Mouse (Mus musculus): ENCODE measurements around the gene Slc25a22. TPM values are rescaled to one million over a fixed set of nuclear protein-coding genes. Genes with fewer than 3 reads are reported as not detected.
A peak's percentile ranks its signal among the peaks of the same experiment; 100 is the strongest.

Slc25a22 gene
- polyA plus RNA-seq (2015; fragmentation: Nextera tagmentation; extraction: Ambion mirVana): 71.3 and 72.1 TPM in 2 replicates

GRCm38 (mm10) chr7:141437178-141438120, at the start of gene Slc25a22:
Gene Slc25a22 (minus strand): TSS chr7:141437892.
- H3K27me3 ChIP-seq: no peaks in the 10 kb centered on the region
- peak within 1 kb of the TSS; percentile 93 for H3K4me2 ChIP-seq (replicated peaks)
- peaks cover 25% of the 10 kb centered on the region for H3K36me3 ChIP-seq
- peak within 1 kb of the TSS; percentile 87 for H3K9ac ChIP-seq (replicated peaks)
- H3K4me1 ChIP-seq (replicated peaks): peaks cover 64% of the 10 kb centered on the region
- peak within 1 kb of the TSS; percentile 62 for H3K4me3 ChIP-seq (replicated peaks)
- WGBS: 5% methylated on average over 53 of the region's 53 CpGs
- peak within 1 kb of the TSS; percentile 76 for H3K27ac ChIP-seq
- ATAC-seq: peak; percentile 75
- H3K9me3 ChIP-seq: no peaks in the 10 kb centered on the region

- Histone ChIP-seq H3K27ac (no peak overlapping the region), H3K9ac (replicated peaks) (no peak overlapping the region), H3K4me2 (replicated peaks) (no peak overlapping the region), H3K4me3 (replicated peaks) (no peak overlapping the region), H3K36me3 (peaks cover 11% of the 10 kb centered on the region), H3K9me3 (no peaks in the 10 kb centered on the region), H3K27me3 (peaks cover 13% of the 10 kb centered on the region), H3K4me1 (replicated peaks) (peaks cover 14% of the 10 kb centered on the region)
- ATAC-seq: no peak
- 79% methylated on average over 7 of the region's 7 CpGs for WGBS
These were observed 49.4 kb upstream of the Slc25a22 start for GRCm38 (mm10) chr7:141487141-141487540.

- Histone ChIP-seq H3K4me1 (replicated peaks) (peaks cover 23% of the 10 kb centered on the region), H3K36me3 (peaks cover 3% of the 10 kb centered on the region), H3K4me2 (replicated peaks) (no peak overlapping the region), H3K4me3 (replicated peaks) (no peak overlapping the region), H3K9ac (replicated peaks) (no peak overlapping the region), H3K9me3 (no peaks in the 10 kb centered on the region), H3K27me3 (peaks cover 13% of the 10 kb centered on the region), H3K27ac (no peak overlapping the region)
- WGBS: 89% methylated on average over 1 of the region's 1 CpGs
- ATAC-seq: no peak
These were observed 48.5 kb upstream of the Slc25a22 start for GRCm38 (mm10) chr7:141486239-141486638.

GRCm38 (mm10) chr7:141485606-141486005, 47.9 kb upstream of the Slc25a22 start:
- no peak for ATAC-seq
- 91% methylated on average over 2 of the region's 2 CpGs for WGBS
- Histone ChIP-seq H3K27ac (no peak overlapping the region), H3K36me3 (peaks cover under 1% of the 10 kb centered on the region; the same call in 1 of the 2 replicates), H3K4me1 (replicated peaks) (peaks cover 27% of the 10 kb centered on the region), H3K4me3 (replicated peaks) (no peak overlapping the region), H3K27me3 (peaks cover 13% of the 10 kb centered on the region), H3K4me2 (replicated peaks) (no peak overlapping the region), H3K9me3 (no peaks in the 10 kb centered on the region), H3K9ac (replicated peaks) (no peak overlapping the region)

- Histone ChIP-seq H3K27me3 (peaks cover 14% of the 10 kb centered on the region), H3K27ac (no peak overlapping the region), H3K9ac (replicated peaks) (no peak overlapping the region), H3K4me1 (replicated peaks) (peaks cover 27% of the 10 kb centered on the region), H3K4me2 (replicated peaks) (no peak overlapping the region), H3K4me3 (replicated peaks) (no peak overlapping the region), H3K9me3 (no peaks in the 10 kb centered on the region), H3K36me3 (no peaks in the 10 kb centered on the region)
- ATAC-seq: no peak
- WGBS: 82% methylated on average over 2 of the region's 2 CpGs
These were observed 47.5 kb upstream of the Slc25a22 start for GRCm38 (mm10) chr7:141485186-141485585.

- no peak overlapping the region for H3K4me2 ChIP-seq (replicated peaks)
- no peak overlapping the region for H3K27ac ChIP-seq
- no peak overlapping the region for H3K4me3 ChIP-seq (replicated peaks)
- no peaks in the 10 kb centered on the region for H3K36me3 ChIP-seq
- H3K27me3 ChIP-seq: peaks cover 17% of the 10 kb centered on the region
- 83% methylated on average over 5 of the region's 5 CpGs for WGBS
- H3K9ac ChIP-seq (replicated peaks): no peak overlapping the region
- no peaks in the 10 kb centered on the region for H3K9me3 ChIP-seq
- no peak for ATAC-seq
- peaks cover 27% of the 10 kb centered on the region for H3K4me1 ChIP-seq (replicated peaks)
These were observed 46.8 kb upstream of the Slc25a22 start for GRCm38 (mm10) chr7:141484186-141485120.

- H3K9ac ChIP-seq (replicated peaks): no peak overlapping the region
- H3K9me3 ChIP-seq: no peaks in the 10 kb centered on the region
- no peaks in the 10 kb centered on the region for H3K36me3 ChIP-seq
- H3K4me3 ChIP-seq (replicated peaks): 0 out of 2 replicates have a peak overlapping the region, but pooled peaks have one; percentile 62
- ATAC-seq: no peak
- H3K27ac ChIP-seq: no peak overlapping the region
- H3K4me1 ChIP-seq (replicated peaks): peaks cover 27% of the 10 kb centered on the region
- peak overlapping the region; percentile 92 for H3K4me2 ChIP-seq (replicated peaks)
- WGBS: 70% methylated on average over 6 of the region's 6 CpGs
- H3K27me3 ChIP-seq: peaks cover 17% of the 10 kb centered on the region
These were observed 45.5 kb upstream of the Slc25a22 start for GRCm38 (mm10) chr7:141483114-141483653.

GRCm38 (mm10) chr7:141482531-141483024, 44.9 kb upstream of the Slc25a22 start:
- Histone ChIP-seq H3K4me2 (replicated peaks) (peak overlapping the region; percentile 92), H3K27ac (peak overlapping the region; percentile 56; the same call in 1 of the 2 replicates), H3K9ac (replicated peaks) (peak overlapping the region; percentile 75), H3K4me1 (replicated peaks) (peaks cover 27% of the 10 kb centered on the region), H3K4me3 (replicated peaks) (peak overlapping the region; percentile 62), H3K27me3 (peaks cover 23% of the 10 kb centered on the region), H3K9me3 (no peaks in the 10 kb centered on the region), H3K36me3 (no peaks in the 10 kb centered on the region)
- ATAC-seq: no peak
- WGBS: 2% methylated on average over 11 of the region's 11 CpGs

GRCm38 (mm10) chr7:141481498-141482401, 44.1 kb upstream of the Slc25a22 start:
- H3K27ac ChIP-seq: peak overlapping the region; percentile 60
- ATAC-seq: peak; percentile 73

GRCm38 (mm10) chr7:141480842-141481497, 43.3 kb upstream of the Slc25a22 start:
- no peak overlapping the region; the same call in 1 of the 2 replicates for H3K27ac ChIP-seq
- H3K4me2 ChIP-seq (replicated peaks): peak overlapping the region; percentile 92
- 6% methylated on average over 10 of the region's 10 CpGs for WGBS
- peak overlapping the region; percentile 62 for H3K4me3 ChIP-seq (replicated peaks)
- H3K36me3 ChIP-seq: no peaks in the 10 kb centered on the region
- peak overlapping the region; percentile 75; the same call in 1 of the 2 replicates for H3K9ac ChIP-seq (replicated peaks)
- peaks cover 35% of the 10 kb centered on the region for H3K4me1 ChIP-seq (replicated peaks)
- peak; percentile 55 for ATAC-seq
- no peaks in the 10 kb centered on the region for H3K9me3 ChIP-seq
- H3K27me3 ChIP-seq: peaks cover 39% of the 10 kb centered on the region

More at GRCm38 (mm10) chr7:141481498-141482401, 44.1 kb upstream of the Slc25a22 start:
- H3K4me1 ChIP-seq (replicated peaks): peaks cover 29% of the 10 kb centered on the region
- under 1% methylated on average over 80 of the region's 81 CpGs for WGBS
- no peaks in the 10 kb centered on the region for H3K9me3 ChIP-seq
- H3K9ac ChIP-seq (replicated peaks): peak overlapping the region; percentile 75
- no peaks in the 10 kb centered on the region for H3K36me3 ChIP-seq
- H3K27me3 ChIP-seq: peaks cover 31% of the 10 kb centered on the region
- peak overlapping the region; percentile 62 for H3K4me3 ChIP-seq (replicated peaks)
- peak overlapping the region; percentile 92 for H3K4me2 ChIP-seq (replicated peaks)

All from midbrain, embryonic 13.5 days (tissue).